Mouse (Mus musculus) sigmoid colon, adult 10 weeks (tissue): ENCODE measurements around the gene Golim4. TPM values are rescaled to one million over a fixed set of nuclear protein-coding genes. Genes with fewer than 3 reads are reported as not detected.

Experiments
- polyA plus RNA-seq: library from polyadenylated mRNA; stranded (reverse); fragments of 350-450 nt; fragmentation: Illumina TruSeq; extraction: RNeasy Lipid Tissue Mini Kit (QIAGEN cat#74804); gene quantifications from one replicate; pipeline ENCODE4 v1.2.3, GENCODE M21; 2014; ENCODE audit warnings: low read depth, low replicate concordance

The Golim4 gene
- polyA plus RNA-seq = 189 TPM

GRCm38 (mm10) chr3:75956551-75957302 is at the start of gene Golim4:
Gene Golim4 (minus strand): TSS chr3:75956949.

Other genes with a start within 250 kb of the Golim4 start
- gene Gm29133, start 208.8 kb downstream of the Golim4 start, polyA plus RNA-seq = not detected
- 3.4 TPM for gene Fstl5, start 117.3 kb upstream of the Golim4 start, polyA plus RNA-seq